Mouse (Mus musculus) gonadal fat pad, adult 2 months (tissue): ENCODE results near the gene Nr1h2. TPM values are rescaled to one million over a fixed set of nuclear protein-coding genes. Genes with fewer than 3 reads are reported as not detected.

Experiments
- DNase-seq: peaks from one replicate; pipeline ENCODE4 v3.0.0-alpha.2; 2012; ENCODE audit warnings: low read depth
- polyA plus RNA-seq: library from polyadenylated mRNA; depleted of rRNA; stranded (reverse); fragments of >200 nt; gene quantifications from 2 replicates; pipeline ENCODE4 v1.2.3, GENCODE M21; 2012

Gene Nr1h2
- polyA plus RNA-seq, 1 experiment: 153 TPM

GRCm38 (mm10) chr7:44584921-44585320, 31.2 kb upstream of the Nr1h2 start:
- DNase-seq: no peak

- DNase-seq: no peak
Measured at GRCm38 (mm10) chr7:44584265-44584804, 30.6 kb upstream of the Nr1h2 start.

- DNase-seq: no peak
Measured at GRCm38 (mm10) chr7:44583146-44583545, 29.4 kb upstream of the Nr1h2 start.

- DNase-seq: no peak
Measured at GRCm38 (mm10) chr7:44582709-44583108, 29.0 kb upstream of the Nr1h2 start.

GRCm38 (mm10) chr7:44581637-44582036, 27.9 kb upstream of the Nr1h2 start:
- DNase-seq: no peak

GRCm38 (mm10) chr7:44576333-44576844, 22.6 kb upstream of the Nr1h2 start:
- no peak for DNase-seq

- no peak for DNase-seq
Measured at GRCm38 (mm10) chr7:44572956-44573484, 19.3 kb upstream of the Nr1h2 start.

GRCm38 (mm10) chr7:44572213-44572701, 18.5 kb upstream of the Nr1h2 start, which contains the start of gene Napsa:
Gene Napsa, plus strand, starts transcription at chr7:44572380.
- DNase-seq: no peak

GRCm38 (mm10) chr7:44571811-44572210, 18.1 kb upstream of the Nr1h2 start:
- no peak for DNase-seq

GRCm38 (mm10) chr7:44570989-44571388, 17.2 kb upstream of the Nr1h2 start:
- no peak for DNase-seq

GRCm38 (mm10) chr7:44568803-44569202, 15.1 kb upstream of the Nr1h2 start:
- no peak for DNase-seq

- no peak for DNase-seq
Measured at GRCm38 (mm10) chr7:44565414-44565813, 11.7 kb upstream of the Nr1h2 start.

- DNase-seq: no peak
Measured at GRCm38 (mm10) chr7:44564486-44564885, 10.7 kb upstream of the Nr1h2 start.

GRCm38 (mm10) chr7:44563284-44563683, 9.5 kb upstream of the Nr1h2 start:
- DNase-seq: no peak

GRCm38 (mm10) chr7:44560435-44561400, 7.0 kb upstream of the Nr1h2 start:
- DNase-seq: no peak

- no peak for DNase-seq
Measured at GRCm38 (mm10) chr7:44557629-44558028, 3.9 kb upstream of the Nr1h2 start.

GRCm38 (mm10) chr7:44553196-44553764, 471 bp downstream of the Nr1h2 start:
- no peak for DNase-seq

GRCm38 (mm10) chr7:44552141-44552908, 1.4 kb downstream of the Nr1h2 start:
- no peak for DNase-seq

- no peak for DNase-seq
Measured at GRCm38 (mm10) chr7:44551731-44552130, 2.0 kb downstream of the Nr1h2 start.

GRCm38 (mm10) chr7:44551301-44551700, 2.5 kb downstream of the Nr1h2 start:
- no peak for DNase-seq

- DNase-seq: no peak
Measured at GRCm38 (mm10) chr7:44550409-44550678, 3.4 kb downstream of the Nr1h2 start.
